Mouse (Mus musculus) liver, postnatal 0 days (tissue): ENCODE measurements at regions not wholly inside any gene's neighbourhood (a gene's known extent, or its start where the extent isn't known, plus 50 kb on each side); places are given as distances from the start of the nearest gene placed in this dataset.
A peak's percentile ranks its signal among the peaks of the same experiment; 100 is the strongest.

Source experiments
- ATAC-seq: fragments of 200-750 bp; cut with Nextera tagmentation; 2 replicates; pipeline ENCODE4 v1.8.0; 2017; ENCODE audit warnings: mild to moderate bottlenecking, moderate library complexity
- DNase-seq: peaks from one replicate; pipeline ENCODE4 v3.0.0-alpha.2; 2016
- H3K27ac ChIP-seq: fragments of 300-500 bp; sonication (generic); 2 replicates; pipeline ENCODE4 v1.5.1; 2014; ENCODE audit warnings: antibody characterized with exemption, moderate library complexity, mild to moderate bottlenecking, low read depth
- H3K27me3 ChIP-seq: fragments of 300-500 bp; sonication (generic); 2 replicates; pipeline ENCODE4 v1.6.1; 2014; ENCODE audit warnings: low read length, control low read depth, mixed read lengths; ENCODE audit not compliant: insufficient read depth
- H3K36me3 ChIP-seq: fragments of 300-500 bp; sonication (generic); replicated peaks from 2 replicates; pipeline ENCODE4 v1.6.1; 2014; ENCODE audit warnings: mild to moderate bottlenecking, control low read depth, low read length, moderate library complexity, mixed read lengths; ENCODE audit not compliant: insufficient read depth
- H3K4me1 ChIP-seq: fragments of 300-500 bp; sonication (generic); 2 replicates; pipeline ENCODE4 v1.6.1; 2014; ENCODE audit warnings: antibody characterized with exemption, mild to moderate bottlenecking, control low read depth; ENCODE audit not compliant: insufficient read depth
- H3K4me2 ChIP-seq: fragments of 300-500 bp; sonication (generic); 2 replicates; pipeline ENCODE4 v1.6.1; 2014; ENCODE audit warnings: low read depth, mild to moderate bottlenecking, low read length, moderate library complexity, mixed read lengths
- H3K4me3 ChIP-seq: fragments of 300-500 bp; sonication (generic); 2 replicates; pipeline ENCODE4 v1.5.1; 2014; ENCODE audit warnings: low read depth, low read length
- H3K9ac ChIP-seq: fragments of 300-500 bp; sonication (generic); replicated peaks from 2 replicates; pipeline ENCODE4 v1.6.1; 2014; ENCODE audit warnings: mild to moderate bottlenecking, moderate library complexity
- H3K9me3 ChIP-seq: fragments of 300-500 bp; sonication (generic); 2 replicates; pipeline ENCODE4 v1.6.1; 2016; ENCODE audit warnings: mild to moderate bottlenecking, control low read depth, low read length, mixed read lengths
- CTCF ChIP-seq: sonication (generic); IDR thresholded peaks from 2 replicates; pipeline ENCODE4 v1.5.1; 2016; ENCODE audit warnings: antibody characterized with exemption, low read depth
- EP300 ChIP-seq: IDR thresholded peaks from 2 replicates; pipeline ENCODE4 v1.6.1; 2016; ENCODE audit warnings: antibody characterized with exemption, low read depth, mild to moderate bottlenecking
- WGBS: fragments of 180-500 bp; shearing (Covaris S2); extraction: QIAGEN DNeasy Blood & Tissue Kit; methylation state at CpG from one replicate; pipeline ENCODE4 v1.1.7; 2014; ENCODE audit not compliant: insufficient replicate concordance; 5-methylcytosine and 5-hydroxymethylcytosine counted together

GRCm38 (mm10) chr9:6668001-6668969 is 398.6 kb upstream of the Ddi1 start:
- no peak overlapping the region for H3K4me2 ChIP-seq
- no peaks in the 10 kb centered on the region for H3K27me3 ChIP-seq
- no peak for ATAC-seq
- DNase-seq = peak; percentile 15
- H3K27ac ChIP-seq = no peak overlapping the region
- H3K36me3 ChIP-seq = no peaks in the 10 kb centered on the region
- H3K9me3 ChIP-seq = no peaks in the 10 kb centered on the region
- no peak overlapping the region for H3K9ac ChIP-seq
- H3K4me3 ChIP-seq = no peak overlapping the region
- H3K4me1 ChIP-seq = no peaks in the 10 kb centered on the region
- WGBS = 35% methylated on average over 14 of the region's 14 CpGs
- no peak for TF ChIP-seq EP300
- TF ChIP-seq CTCF = peak; percentile 72

- 64% methylated on average over 2 of the region's 2 CpGs for WGBS
- Histone ChIP-seq H3K4me1 (no peaks in the 10 kb centered on the region), H3K27me3 (no peaks in the 10 kb centered on the region), H3K4me2 (no peak overlapping the region), H3K27ac (no peak overlapping the region), H3K36me3 (no peaks in the 10 kb centered on the region), H3K4me3 (no peak overlapping the region), H3K9me3 (no peaks in the 10 kb centered on the region), H3K9ac (no peak overlapping the region)
- DNase-seq = no peak
- TF ChIP-seq EP300 (no peak), CTCF (no peak)
- ATAC-seq = no peak
Measured at GRCm38 (mm10) chr9:6665679-6666078, 396.0 kb upstream of the Ddi1 start.

GRCm38 (mm10) chr9:6652267-6652994 is 382.8 kb upstream of the Ddi1 start:
- H3K4me2 ChIP-seq = no peak overlapping the region
- no peaks in the 10 kb centered on the region for H3K4me1 ChIP-seq
- H3K9me3 ChIP-seq = no peaks in the 10 kb centered on the region
- H3K36me3 ChIP-seq = no peaks in the 10 kb centered on the region
- DNase-seq (no peak), ATAC-seq (no peak)
- no peak for TF ChIP-seq EP300
- TF ChIP-seq CTCF = no peak
- H3K27me3 ChIP-seq = no peaks in the 10 kb centered on the region
- H3K27ac ChIP-seq = no peak overlapping the region
- no peak overlapping the region for H3K9ac ChIP-seq
- no peak overlapping the region for H3K4me3 ChIP-seq
- 55% methylated on average over 4 of the region's 4 CpGs for WGBS

- TF ChIP-seq CTCF = no peak
- TF ChIP-seq EP300 = no peak
- 88% methylated on average over 6 of the region's 6 CpGs for WGBS
- Histone ChIP-seq H3K9me3 (no peaks in the 10 kb centered on the region), H3K36me3 (no peaks in the 10 kb centered on the region), H3K9ac (no peak overlapping the region), H3K4me2 (no peak overlapping the region), H3K4me3 (no peak overlapping the region), H3K27ac (no peak overlapping the region), H3K4me1 (no peaks in the 10 kb centered on the region), H3K27me3 (no peaks in the 10 kb centered on the region)
- ATAC-seq = no peak
- DNase-seq = no peak
Measured at GRCm38 (mm10) chr9:6651572-6652236, 382.1 kb upstream of the Ddi1 start.

- Histone ChIP-seq H3K4me2 (no peak overlapping the region), H3K9me3 (no peaks in the 10 kb centered on the region), H3K36me3 (no peaks in the 10 kb centered on the region), H3K4me3 (no peak overlapping the region), H3K4me1 (no peaks in the 10 kb centered on the region), H3K9ac (no peak overlapping the region), H3K27me3 (no peaks in the 10 kb centered on the region), H3K27ac (no peak overlapping the region)
- WGBS = 57% methylated on average over 3 of the region's 3 CpGs
- ATAC-seq (no peak), DNase-seq (no peak)
- TF ChIP-seq CTCF (no peak), EP300 (no peak)
Measured at GRCm38 (mm10) chr9:6645796-6646309, 376.2 kb upstream of the Ddi1 start.

GRCm38 (mm10) chr9:6645321-6645720 is 375.7 kb upstream of the Ddi1 start:
- ATAC-seq (no peak), DNase-seq (no peak)
- Histone ChIP-seq H3K27ac (no peak overlapping the region), H3K27me3 (no peaks in the 10 kb centered on the region), H3K4me3 (no peak overlapping the region), H3K9ac (no peak overlapping the region), H3K4me2 (no peak overlapping the region), H3K9me3 (no peaks in the 10 kb centered on the region), H3K4me1 (no peaks in the 10 kb centered on the region), H3K36me3 (no peaks in the 10 kb centered on the region)
- 62% methylated on average over 2 of the region's 2 CpGs for WGBS
- no peak for TF ChIP-seq EP300
- no peak for TF ChIP-seq CTCF
